Mouse (Mus musculus): ENCODE data around the gene P2ry2.
A peak's percentile ranks its signal among the peaks of the same experiment; 100 is the strongest.

The P2ry2 gene

DNA sequence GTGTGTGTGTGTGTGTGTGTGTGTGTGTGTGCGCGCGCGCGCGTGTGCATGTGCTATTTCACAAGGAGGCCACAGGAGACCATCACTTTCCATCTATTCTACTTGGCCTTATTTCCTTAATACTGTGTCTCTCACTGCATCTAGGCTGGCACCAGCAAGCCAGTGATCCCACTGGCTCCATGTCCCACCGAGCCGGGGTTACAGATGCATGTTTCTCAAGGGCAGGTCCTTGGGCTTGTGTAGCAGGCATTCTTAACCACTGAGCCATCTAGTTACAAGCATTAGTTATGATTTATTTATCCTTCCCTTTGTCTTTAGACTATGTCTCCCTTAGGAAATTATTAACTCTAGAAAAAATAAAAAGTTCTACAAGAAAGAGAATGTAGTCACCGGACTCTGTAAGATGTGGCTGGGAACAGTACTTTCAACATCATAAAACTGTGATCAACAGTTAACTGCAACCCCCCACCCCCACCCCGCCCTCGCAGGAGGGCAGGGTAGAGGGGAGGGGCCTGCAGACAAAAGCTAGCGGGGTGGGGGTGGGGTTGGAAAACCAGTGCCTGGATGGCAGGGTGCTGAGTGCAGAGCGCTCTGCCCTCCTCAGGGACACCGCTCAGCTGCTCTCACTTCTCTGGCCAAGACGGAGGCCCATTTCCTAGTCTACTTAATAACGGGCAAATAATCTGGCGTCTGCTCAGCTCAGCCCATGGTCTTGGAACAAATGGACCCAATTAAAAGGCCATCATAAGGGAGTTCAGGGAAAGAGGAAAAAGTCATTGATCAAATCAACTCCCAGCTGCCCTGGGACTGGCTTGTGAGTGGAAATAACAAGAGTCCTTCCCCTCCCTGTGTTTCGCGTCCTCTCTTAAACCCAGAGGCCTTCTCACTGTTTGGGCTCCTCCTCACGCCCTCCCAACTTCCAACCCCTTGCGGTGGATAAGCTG, 27.9 kb downstream of the P2ry2 start:
- no peak for DNase-seq (ENCODE audit: low spot score)

DNA sequence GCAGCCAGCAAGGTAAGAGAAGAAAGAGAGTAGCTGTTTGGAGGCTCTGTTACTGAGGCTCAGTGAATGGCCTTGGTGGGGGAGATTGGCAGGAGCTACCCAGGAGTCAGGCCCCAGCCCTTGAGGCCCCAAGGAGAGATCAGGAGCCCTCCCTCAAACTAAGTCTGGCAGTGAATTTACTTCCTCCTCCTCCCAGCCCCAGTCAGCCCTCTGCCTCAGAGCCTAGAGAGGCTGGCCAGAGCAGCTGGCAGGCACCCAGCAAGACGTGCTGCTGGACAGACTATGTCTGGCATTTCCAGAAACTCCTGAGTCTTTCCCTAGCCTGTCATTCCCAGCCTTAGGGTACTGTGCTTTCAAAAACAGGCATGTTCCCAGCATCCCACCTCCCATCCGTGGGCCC, 33.5 kb downstream of the P2ry2 start:
- DNase-seq (ENCODE audit: low spot score): peak; percentile 62

DNA sequence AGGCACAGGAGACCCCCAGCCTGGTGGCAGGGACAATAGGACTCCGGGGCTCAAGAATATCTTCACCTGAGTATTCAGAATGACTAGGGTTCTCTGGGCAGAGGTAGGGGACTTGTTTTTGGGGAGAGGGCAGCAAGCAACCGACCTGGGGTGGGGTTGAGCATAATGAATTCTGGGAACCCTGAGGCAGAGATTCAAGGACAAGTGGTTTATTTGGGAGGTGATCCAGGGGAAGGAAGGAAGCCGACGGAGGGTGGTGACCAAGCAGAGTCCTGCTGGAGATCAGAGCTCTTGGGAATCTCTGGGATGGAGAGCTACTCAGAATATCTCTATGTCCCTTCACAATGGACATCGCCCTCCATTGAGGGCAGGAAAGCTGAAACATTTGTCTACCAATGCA, 34.5 kb downstream of the P2ry2 start:
- DNase-seq (ENCODE audit: low spot score): no peak

DNA sequence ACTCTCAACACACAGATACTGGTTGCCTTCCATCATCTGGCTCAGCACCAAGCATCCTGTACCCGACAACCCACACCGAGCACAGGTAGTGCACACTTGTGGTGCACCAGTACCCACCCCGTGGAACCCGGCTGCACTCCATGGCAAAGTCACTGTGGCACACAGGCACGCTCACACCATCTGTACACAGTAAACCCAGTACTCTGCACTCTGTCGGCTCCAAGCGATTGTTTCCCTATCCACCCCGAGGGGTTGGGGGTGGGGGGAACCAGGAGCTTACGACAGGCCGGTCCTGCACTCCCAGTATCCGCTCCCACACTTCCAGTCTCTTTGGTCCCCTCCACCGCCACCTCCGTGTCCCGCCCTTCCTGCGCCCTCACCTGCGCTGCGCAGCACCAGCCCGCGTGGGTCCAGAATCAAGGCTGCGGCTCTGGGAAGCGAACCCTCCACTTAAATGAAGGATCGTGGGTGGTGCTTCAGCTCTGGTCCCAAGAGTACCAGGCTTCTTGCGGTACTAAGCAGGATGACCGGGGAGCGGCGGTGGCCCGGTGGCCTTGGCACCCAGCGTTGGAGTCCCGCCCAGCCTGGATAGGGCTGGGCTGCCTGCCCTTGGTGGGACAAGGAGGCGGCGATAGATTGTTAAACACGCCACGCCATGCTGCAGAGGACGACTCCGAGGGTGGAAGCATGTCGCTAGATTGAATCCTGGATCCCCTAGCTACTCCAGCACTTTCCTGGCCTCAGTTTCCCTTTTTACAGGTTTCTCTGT, 38.3 kb downstream of the P2ry2 start, which contains the start of gene P2ry6:
Gene P2ry6, minus strand, starts transcription at position 515 of the 769 bp plus-strand sequence.
- no peak for DNase-seq (ENCODE audit: low spot score)

DNA sequence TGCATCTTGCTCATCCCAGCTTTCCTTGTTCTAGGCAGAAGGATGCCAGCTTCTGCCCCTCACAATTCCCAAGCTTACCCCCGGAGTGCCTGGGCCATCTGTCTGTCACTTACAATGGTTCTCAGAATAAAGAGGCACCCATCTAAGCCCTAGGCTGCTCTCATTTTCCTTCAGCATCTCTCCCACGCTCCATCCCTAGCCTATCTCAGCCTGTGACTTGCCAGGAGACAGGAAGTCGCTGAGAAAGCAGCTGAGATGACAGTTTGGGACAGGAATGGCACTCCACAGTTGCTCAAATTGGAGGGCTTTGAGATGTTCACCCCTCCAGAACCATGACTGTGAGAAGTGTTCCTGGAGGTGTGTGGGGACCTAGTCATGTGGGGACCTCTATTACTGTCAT, 39.8 kb downstream of the P2ry2 start:
- no peak for DNase-seq (ENCODE audit: low spot score)

DNA sequence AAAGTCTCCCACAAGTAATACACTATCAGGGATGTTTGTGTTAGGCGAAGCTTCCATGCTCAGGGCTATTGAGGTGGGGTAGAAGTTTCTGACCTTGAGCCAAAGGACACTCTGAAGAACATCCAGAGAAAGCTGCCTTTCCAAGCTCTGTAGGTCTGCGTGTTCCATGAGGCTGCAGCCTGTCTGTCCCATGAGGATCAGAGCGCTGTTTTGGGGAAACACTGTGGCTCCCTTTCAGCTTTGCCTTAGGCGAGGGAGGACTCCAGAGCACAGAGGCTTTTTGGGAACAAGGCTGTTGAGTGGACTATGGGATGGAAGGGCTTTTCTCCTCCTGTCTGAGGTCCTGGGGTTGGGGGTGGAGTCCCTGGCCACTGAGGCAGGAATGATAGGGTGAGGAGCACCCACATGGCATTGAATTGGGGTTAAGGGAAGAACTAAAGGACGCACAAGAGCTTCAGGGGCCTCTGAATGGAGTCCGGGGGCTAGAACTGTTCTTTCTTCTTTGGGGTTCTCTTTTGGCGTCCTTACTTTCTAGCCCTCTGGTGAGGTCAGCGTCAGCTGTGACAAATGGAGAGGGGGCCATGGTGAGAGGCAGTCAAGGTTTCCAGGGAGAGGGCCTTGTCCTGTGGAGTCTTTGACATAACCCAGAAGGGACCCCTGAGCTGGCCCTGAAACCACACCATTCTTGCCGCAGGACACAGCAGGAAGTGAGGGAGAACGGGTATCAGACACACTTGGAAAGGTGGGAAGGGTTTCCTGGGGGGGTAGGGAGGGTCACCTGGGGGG, 43.6 kb downstream of the P2ry2 start:
- no peak for DNase-seq (ENCODE audit: low spot score)

DNA sequence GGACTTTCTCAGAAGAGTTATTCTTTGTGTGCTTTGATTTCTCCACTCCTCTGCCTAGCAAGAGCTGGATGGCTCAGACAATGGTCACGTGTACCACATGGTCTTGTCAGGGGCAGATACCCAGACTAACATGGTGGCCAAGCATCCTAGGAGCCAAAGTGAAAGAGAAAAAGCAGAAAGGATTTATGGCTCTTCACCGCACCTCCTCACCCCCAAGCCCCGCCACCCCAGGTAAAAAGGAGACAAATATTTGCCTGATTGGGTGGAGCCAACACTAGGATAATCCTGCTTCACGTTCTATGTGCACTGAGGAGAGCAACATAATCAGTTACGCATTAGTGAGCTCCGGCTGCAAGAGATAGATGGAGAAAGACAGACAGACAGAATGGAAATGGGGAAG, 44.3 kb downstream of the P2ry2 start:
- no peak for DNase-seq (ENCODE audit: low spot score)

DNA sequence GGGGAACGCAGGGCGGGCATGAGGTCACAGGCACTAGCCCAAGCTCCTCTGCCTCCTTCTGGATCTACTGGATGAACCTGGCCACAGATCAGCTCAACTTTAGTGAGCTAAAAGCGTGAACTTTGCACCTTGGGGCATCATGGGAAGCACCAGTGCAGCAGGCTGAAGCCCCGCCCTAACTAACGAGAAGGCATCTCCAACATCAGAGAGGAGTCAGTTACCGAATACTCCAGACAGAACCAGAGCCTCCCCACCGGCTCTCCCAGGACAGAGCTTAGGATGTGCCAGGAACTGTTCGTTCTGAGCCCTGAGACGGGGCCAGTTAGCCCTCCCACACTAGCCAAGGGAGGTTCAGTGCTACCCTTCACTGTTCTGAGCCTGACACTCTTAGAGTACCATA, 44.8 kb downstream of the P2ry2 start:
- no peak for DNase-seq (ENCODE audit: low spot score)

DNA sequence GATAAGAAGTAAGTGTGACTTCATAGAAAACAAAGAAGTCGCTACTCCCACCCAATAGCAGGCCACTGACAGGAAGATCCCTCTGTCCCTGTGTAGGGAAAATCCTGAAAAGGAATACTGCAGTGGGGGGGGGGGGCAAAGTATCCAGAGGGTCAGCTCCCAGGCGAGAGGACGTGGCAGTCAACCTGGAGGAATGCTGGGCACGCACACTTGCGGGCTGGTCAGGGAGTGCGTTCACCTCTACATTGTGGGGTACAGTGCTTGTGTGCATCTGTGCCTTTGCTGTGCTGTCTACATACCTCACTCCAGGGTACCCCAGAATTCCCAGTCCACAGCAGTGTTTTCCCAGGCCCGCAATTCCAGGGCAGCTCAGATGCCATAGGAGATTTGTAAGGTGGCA, 46.7 kb downstream of the P2ry2 start:
- DNase-seq (ENCODE audit: low spot score): no peak

DNA sequence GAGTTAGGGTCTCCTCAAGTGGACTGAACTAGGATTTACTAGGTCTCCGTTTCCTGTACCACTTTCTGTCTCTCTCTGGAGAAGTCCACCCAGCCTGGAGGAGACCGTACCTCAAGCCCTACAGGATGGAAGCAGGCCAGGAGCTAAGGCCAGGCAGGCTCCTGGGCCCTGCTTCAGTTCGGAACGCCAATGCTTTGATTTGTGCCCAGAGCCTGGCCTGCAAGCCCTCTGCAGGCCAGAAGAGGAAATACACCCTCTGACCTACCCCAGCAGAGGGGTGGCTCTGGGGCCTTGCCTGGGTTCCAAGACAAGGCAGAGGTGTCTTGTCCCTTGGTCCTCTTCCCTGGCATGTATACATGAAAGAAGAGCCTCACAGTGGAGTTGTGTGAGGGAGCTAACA, 47.6 kb downstream of the P2ry2 start:
- DNase-seq (ENCODE audit: low spot score): no peak

DNA sequence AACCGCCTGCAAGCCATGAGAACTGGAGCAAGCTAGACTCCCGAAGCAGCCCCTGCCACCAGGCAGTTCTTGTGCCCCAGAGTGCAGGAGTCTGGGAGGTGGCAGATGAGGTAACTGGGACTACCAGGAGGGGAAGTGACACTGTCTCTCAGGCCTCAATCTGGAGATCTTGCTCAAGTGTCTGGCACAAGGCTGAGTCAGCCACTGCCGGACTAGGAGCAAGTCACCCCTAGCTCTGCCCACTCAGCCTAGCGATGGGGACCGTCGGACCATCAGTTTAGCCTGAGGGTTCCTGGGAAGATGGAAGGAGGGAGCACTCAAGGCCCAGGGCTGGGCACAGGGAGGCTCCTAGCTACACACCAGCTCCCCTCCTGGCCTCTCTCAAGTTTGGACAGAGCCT, 48.4 kb downstream of the P2ry2 start:
- DNase-seq (ENCODE audit: low spot score): no peak

DNA sequence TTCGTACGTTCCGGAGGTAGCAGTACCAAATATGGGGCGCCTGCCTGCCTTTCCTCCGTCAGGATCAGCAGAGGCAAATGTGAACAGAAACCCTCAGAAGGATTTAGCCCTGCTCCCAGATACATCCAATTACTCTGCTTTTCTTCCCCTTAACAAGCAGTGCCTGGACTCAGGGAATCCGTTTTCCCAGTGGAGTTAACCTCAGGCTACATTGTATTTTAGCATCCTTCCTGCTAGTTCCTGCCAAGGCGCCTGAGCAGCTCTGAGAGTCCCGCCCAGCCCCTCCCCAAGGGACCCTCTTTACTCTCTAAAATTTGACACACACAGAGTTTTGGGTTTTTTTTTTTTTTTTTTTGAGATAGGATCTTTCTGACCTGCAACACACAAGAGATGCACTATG, 49.3 kb downstream of the P2ry2 start:
- no peak for DNase-seq (ENCODE audit: low spot score)

DNA sequence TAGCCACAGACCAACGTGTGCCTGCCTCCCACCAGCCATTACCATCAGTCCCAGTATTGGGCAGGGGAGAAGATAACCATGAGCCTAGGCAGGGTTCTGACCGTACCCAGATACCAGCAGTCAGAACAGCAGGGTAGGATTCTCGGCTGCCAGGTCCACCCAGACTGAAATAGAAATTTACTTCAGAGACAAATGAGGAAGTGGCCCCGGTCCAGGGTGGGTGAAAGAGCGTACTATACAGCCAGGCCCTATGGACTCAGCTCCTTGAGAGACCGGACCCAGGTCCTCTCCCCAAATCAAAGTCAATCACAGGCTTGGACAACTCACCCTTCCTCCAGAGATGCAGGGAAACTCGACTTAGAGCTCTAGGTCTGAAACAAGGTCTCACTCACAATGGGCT, 51.5 kb downstream of the P2ry2 start:
- DNase-seq (ENCODE audit: low spot score): no peak

DNA sequence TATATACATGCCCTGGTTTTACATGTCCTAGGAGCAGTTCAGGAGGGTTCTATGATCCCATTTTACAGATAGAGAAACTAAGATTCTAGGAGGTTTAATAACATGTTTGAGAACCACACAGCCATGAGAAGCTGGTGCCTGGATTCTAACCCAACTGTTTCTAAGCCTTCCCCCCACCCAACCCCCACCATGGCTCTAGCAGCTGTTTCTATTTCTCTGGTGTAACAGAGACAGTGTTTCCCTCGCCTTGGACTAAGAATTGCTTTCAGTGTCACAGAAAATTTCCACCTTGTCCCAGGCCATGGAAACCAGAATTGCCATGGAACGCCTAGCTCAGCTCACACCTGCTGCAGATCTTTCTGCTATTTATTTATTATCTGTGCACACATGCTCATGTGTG, 52.2 kb downstream of the P2ry2 start:
- no peak for DNase-seq (ENCODE audit: low spot score)

DNA sequence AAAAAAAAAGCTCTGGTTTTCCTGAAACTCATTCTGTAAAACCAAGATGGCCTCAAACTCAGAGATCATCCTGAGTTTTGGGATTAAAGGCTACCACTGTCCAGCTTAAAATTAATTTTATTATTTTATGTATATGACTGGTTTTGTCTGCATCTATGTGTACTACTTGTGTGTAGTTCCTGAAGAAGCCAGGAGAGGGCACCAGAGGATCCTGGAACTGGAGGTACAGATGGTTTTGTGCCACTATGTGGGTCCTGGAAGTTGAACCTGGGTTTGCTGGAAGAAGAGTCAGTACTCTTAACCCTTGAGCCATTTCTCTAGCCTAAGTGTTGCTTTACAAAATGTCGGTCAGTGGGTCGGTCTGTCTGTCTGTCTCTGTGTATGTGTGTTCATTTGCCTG, 54.2 kb downstream of the P2ry2 start:
- no peak for DNase-seq (ENCODE audit: low spot score)

DNA sequence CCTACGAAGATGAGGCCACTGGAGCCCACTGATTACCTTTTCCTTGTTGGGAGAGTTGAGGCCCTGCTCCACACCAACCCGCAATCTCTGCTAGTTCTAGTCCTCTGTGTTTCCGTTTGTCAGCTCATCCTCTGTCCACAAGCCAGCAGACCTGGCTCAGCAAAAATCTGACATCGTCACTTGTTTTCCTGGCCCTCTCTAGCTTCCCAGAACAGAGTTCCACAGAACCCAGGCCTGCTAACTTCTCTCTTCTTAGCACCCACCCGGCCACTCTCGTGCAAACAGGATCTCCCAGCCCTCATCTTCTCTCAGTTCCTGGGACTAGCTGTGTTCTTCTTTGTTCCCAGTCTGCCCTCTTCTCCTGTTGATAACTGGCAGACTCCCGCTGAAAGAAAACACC, 60.0 kb downstream of the P2ry2 start:
- no peak for DNase-seq (ENCODE audit: low spot score)

DNA sequence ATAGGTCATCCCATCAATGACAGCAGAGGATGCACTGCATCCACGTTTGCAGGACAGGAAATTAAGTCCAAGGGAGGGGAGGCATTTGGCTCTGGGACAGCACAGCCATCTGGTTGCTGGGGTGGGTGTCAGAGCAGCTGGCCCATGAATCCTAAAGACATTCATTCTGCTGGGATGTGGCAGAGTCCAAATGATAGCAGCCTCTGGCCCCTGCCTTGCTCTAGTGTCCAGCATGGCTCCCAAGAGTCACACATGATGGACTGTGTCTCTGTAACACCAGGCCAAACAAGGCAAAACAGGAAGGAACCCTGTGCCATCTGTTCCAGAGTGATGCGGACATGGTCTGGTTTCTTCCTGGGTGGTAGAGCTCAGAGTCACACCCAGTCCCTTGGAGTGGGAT, 60.8 kb downstream of the P2ry2 start:
- no peak for DNase-seq (ENCODE audit: low spot score)

DNA sequence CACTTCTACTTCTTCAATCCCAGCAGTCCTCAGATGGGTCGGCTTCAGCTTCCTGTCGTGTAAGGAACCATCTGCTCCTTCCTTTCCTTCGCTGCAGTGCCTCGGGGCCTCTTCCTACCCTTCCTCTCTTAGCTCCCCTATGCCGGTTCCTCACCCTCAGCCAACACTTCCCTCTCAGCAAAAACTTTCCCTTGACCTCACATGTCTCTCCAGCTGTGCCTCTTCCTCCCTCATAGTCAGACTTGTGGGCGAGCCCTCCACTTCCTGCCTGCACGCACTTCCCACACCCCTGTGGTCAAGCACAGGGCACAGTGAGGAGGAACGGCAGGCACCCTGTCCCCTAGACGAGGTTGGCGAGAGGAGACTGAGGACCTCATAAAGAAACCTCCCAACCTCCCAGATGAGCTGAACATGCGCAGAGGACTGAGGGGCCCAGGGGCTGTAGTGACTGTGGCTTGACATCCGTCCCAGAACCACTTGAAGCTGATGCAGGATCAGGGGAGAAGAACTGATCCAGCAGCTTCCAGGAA, 62.1 kb downstream of the P2ry2 start:
- no peak for DNase-seq (ENCODE audit: low spot score)

DNA sequence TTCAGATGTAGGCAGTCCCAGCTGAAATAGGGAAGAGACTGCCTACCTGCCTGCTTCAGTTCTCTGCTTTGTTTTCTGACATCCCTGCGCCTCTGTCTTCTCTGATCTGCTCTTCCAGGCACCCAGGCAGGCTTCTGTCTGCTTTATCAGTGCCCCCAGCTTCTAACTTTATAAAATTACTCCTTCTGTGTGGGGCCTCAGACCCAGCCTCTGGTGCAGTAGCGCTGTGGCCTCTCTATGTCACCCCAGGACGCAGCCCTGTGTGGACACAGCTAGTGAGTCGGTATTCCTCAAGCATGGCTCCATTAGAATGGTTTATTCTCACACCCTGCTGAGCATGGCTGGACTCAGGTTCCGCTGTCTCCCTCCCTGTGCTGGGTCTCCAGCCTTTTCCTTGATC, 62.6 kb downstream of the P2ry2 start:
- DNase-seq (ENCODE audit: low spot score): no peak
